Mouse (Mus musculus) frontal cortex, postnatal 10 days (tissue): ENCODE data around the gene 2410015M20Rik.
"Not testable (repeated sequence)": the region's sequence is repeated elsewhere in the genome, so short reads cannot be mapped to it uniquely, and the experiment has no call there.

Experiments used
- DNase-seq, 2 experiments: peaks; one replicate each; pipeline ENCODE4 v3.0.0; 2022; ENCODE audit warnings: low spot score in 2 of 2, mixed read lengths in 1 of 2

The 2410015M20Rik gene

DNA sequence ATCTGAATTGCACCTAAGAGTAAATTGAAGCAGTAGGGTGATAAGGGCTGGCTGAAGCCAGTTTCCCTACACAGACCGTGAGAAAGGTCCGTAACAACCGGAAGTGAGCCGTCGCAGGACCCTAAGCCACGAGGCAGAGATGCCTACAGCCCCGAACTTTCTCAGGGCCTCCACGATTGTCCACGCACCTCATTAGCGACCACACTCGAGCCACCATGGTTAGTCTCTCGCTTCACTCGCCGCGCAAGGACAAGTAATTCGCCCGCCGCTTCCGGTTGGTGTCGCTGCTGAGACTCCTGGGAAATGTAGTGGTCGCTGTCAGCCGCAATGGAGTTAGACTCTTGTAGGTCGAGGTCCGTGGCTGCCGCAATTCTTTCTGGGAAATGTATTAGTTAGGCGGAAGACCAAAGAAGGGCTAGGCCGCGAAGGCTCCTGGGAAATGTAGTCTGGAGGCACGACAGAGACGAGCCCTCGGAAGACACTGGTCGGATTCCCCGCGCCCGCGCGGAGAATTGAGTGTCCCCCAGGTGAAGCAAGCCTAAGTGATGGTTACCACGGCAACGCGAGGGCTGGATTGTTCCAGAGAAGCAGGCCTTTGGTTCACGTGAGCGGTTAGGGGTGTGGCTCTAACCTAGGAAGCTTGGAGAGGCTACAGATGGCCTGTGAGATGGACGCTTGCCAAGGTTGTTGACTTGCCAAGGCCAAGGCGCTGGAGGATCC, at the start of gene 2410015M20Rik:
Gene 2410015M20Rik (minus strand): TSS at position 320 of the 720 bp plus-strand sequence.
- peak; percentile 94 for DNase-seq

DNA sequence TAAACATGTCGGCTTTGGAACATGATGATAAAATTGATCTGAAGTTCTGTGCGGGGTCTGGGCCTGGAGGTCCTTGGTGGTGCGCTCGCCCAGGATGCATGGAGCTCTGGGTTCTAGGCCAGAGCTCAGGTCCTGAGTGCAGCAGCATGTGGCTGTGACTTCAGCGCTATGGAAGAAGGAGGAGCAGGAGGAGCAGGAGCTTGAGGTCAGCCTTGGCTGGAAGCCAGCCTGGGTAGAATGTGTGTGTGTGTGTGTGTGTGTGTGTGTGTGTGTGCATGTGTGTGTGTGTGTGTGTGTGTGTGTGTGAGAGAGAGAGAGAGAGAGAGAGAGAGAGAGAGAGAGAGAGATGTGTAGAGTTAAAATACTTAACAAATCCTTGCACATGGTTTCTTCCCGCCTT, 46.6 kb upstream of the 2410015M20Rik start:
- DNase-seq = no peak

GRCm38 (mm10) chr17:56655311-56655710, 45.7 kb upstream of the 2410015M20Rik start:
- DNase-seq = no peak

- no peak for DNase-seq
Observed at GRCm38 (mm10) chr17:56654771-56655170, 45.2 kb upstream of the 2410015M20Rik start.

DNA sequence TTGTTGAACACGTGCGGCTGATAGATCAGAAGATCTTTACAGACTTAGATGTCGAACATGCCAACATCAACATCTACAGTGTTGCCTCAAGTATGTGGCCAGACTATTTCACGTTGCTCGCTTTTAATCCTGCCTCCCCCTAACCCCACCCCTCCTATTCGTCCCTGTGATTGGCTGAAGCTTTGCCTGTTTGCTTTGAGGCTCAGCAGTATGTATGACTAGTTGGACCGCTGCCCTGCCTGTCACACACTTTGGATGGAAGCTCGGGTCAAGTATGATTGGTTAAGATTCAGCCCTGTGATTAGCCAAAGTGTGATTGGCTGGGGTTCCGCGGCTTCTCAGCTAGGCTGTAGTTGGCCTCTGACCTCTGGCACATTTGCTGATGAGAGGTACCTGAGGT, 42.2 kb upstream of the 2410015M20Rik start:
- no peak for DNase-seq

GRCm38 (mm10) chr17:56647546-56647945, 38.0 kb upstream of the 2410015M20Rik start:
- no peak for DNase-seq

GRCm38 (mm10) chr17:56643237-56643636, 33.7 kb upstream of the 2410015M20Rik start:
- no peak for DNase-seq

GRCm38 (mm10) chr17:56634023-56634422, 24.5 kb upstream of the 2410015M20Rik start:
- no peak for DNase-seq

DNA sequence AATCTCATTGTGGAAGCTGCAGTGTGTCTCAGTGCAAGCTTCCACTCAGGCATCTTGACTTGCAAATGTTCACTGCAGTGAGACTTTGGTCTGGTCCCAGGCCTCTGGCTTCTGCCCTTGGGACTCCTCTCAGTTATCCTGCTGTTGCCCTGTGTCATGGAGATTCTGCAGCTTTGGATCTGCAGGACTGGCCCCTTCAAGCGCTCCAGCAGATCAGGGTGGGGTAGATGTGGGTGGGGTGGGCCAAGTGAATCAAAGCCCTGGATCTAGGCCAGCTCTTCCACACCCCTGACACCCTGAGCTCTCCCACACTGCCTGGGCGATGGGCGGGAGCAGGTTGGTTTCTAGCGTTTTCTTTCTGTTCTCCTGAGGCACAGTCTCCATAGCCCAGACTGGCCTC, 22.2 kb upstream of the 2410015M20Rik start:
- DNase-seq = no peak

- DNase-seq = not testable (repeated sequence)
Observed at GRCm38 (mm10) chr17:56629800-56630781, 20.5 kb upstream of the 2410015M20Rik start.

GRCm38 (mm10) chr17:56627530-56628277, 18.1 kb upstream of the 2410015M20Rik start, which contains the start of gene Catsperd:
Gene Catsperd (plus strand): TSS chr17:56628143.
- DNase-seq = no peak

GRCm38 (mm10) chr17:56626754-56627470, 17.3 kb upstream of the 2410015M20Rik start, which contains the start of gene Lonp1:
Gene Lonp1 (minus strand): TSS chr17:56626887.
- DNase-seq = peak; percentile 90 to 96

- no peak for DNase-seq
Observed at GRCm38 (mm10) chr17:56626260-56626659, 16.7 kb upstream of the 2410015M20Rik start.

DNA sequence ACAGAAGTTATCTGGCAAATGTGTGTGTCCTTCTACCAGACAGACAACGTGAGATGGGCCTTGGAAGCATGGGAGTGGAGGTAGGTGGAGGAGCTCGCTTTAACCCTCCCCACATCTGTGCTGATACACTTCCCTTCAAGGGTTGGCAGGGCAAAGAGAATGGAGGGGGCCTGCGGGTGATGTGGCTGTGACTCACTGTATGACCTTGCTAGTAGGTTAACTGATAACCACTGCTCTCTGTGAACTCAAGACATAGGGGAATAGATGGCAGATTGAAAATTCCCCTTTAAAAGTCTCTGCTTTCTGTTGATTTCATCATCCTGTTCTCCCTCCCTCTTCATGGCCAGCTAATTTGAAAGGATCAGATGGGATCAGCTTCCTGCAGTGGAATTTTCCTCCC, 15.9 kb upstream of the 2410015M20Rik start:
- DNase-seq = no peak

GRCm38 (mm10) chr17:56617628-56618027, 8.1 kb upstream of the 2410015M20Rik start:
- DNase-seq = no peak

DNA sequence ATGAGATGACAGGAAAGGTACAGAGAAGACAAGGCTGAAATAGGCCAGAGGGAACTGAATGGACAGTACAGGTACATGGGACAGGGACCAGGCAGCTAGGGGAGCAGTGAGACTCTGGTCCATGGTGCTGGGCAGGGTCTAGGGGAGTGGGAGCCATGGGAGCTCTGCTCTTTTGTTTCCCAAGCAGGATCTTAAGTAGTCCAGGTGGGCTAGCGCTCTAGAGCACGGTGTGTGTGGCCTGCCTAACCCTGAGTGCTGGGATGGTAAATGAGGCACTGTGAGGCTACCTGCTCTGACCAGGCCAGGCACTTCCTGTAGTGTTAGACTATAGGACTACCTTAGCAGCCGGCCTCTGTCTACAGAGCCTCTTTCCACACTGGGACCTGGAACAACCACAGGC, 7.2 kb upstream of the 2410015M20Rik start:
- DNase-seq = no peak

DNA sequence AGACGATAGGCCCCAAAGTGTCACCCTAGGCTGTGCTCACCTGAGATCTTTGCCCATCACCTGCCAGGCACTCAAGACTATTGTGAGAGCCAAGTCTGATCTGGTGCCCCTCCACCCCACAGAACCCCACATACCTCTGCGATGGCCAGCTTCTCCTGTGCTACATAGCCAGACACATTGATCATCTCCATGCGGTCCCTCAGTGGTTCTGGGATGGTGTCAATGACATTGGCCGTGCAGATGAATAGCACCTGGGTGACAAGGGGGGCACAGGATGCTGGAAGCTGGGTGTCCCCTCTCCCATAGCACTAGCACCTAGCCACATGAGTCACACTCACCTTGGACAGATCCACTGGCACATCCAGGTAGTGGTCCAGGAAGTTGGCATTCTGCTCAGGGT, 6.2 kb upstream of the 2410015M20Rik start:
- no peak for DNase-seq

DNA sequence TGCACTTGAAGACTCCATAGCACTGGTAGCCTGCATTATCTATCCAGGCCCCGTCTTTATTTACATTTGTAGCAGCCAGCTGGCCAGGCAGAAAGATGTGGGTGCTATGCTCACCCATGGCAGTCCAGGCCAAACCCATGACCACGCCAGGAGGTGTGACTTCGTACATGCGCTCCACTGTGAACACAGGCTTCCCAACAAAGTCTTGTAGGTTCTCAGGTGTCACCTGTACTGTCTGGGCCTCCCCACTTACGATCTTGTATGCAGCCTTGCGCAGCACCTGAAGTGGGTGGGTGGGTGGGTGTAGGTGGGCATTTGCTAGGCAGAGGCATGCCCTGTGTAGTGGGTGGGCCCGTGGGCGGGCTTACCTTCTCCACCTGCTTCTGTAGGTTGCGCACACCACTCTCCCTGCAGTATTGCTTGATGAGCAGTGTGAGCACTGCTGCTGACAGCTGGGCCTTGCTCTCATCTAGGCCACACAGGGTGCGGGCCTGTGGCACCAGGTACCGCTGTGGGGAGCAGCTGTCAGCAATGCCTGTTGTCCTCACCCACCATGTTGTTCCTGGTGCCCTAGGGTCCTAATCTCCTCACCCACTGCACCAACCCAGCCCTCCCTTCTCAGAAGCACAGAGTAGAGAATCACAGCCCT, 5.7 kb upstream of the 2410015M20Rik start:
- no peak for DNase-seq

DNA sequence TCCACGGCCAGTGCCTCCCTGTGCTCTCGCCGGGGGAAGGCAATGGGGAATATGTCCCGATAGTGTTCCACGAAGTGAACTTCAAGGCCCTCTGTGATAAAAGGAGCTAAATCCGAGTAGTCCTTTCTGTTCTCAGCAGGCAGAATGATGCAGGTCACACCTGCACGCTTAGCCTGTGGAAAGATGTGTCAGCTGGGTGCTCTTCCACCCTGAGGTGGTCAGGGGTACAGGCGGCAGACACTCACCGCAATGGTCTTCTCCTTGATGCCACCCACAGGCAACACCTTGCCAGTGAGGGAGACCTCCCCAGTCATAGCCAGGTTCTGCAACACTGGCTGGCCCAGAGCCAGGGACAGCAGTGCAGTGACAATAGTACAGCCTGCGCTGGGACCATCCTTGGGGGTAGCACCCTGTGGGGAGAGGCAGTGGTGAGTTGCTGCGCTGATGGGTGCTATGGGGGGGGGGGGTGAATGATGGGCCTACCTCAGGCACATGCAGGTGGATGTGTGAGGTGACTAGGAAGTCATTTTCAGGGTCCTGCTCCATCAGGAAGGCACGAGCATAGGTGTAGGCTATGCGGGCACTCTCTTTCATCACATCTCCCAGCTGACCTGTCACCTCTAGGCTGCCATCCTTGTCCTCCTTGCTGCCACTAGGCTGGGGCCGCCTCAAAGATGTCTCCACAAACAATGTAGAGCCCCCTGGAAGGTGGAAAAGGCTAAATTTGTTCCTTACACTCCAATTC, 5.0 kb upstream of the 2410015M20Rik start:
- no peak for DNase-seq

DNA sequence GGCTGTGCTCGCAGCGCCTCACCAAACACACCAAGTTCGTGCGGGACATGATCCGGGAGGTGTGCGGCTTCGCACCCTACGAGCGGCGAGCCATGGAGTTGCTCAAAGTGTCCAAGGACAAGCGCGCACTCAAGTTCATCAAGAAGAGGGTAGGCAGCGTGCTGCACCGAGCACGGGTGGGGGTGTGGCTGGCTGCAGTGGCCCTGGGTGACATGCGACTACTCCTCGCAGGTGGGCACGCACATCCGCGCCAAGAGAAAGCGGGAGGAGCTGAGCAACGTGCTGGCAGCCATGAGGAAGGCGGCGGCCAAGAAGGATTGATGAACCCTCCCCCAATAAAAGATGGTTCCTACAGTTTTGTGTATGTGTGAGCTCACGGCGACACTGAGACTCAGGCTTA, 4.3 kb upstream of the 2410015M20Rik start:
- not testable (repeated sequence) for DNase-seq
